In the genomic region with DNA sequence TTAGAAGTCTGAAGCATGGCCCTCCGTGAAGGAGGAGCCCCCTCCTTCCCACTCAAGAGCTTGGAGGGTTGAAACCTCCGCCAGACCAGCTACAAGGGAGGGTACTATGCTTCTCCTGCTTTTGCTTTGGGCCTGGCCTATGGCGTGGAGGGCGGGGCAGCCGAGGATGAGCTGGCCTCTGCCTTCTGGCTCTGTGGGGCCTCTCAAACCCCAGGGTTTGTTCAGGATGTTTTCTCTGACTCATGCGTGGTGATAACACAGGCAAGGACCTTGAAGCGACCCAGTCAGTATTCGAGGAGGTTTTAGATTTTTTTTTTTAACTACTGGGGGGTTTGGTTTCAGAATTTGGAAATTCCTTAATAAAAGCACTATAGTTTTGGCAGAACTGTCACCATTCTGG, we compare ENCODE assay signal across 10 mouse cellular contexts. TPM values are rescaled to one million over a fixed set of nuclear protein-coding genes. Genes with fewer than 3 reads are reported as not detected.
A peak's percentile ranks its signal among the peaks of the same experiment; 100 is the strongest.
DNase-seq lines count a peak whose midpoint lies in the region; ATAC-seq and TF ChIP-seq lines count a peak whose summit lies in the region.
"Had no signal": no experiment of that assay in that cellular context is flagged by ENCODE, and none has a peak within 500 bp of the region (broad histone marks: within the 10 kb centered on the region; RNA-seq: fewer than 3 reads in every experiment).

No protein-coding gene starts in this region.

- TF ChIP-seq EP300 in liver, postnatal 0 days (IDR thresholded peaks at IDR 0.05; ENCODE audit: low read depth), result peak; percentile 56; the same call in 1 of the 2 replicates

- peak; percentile 14 for ATAC-seq in Patski
- ATAC-seq in heart, embryonic 12.5 days (ENCODE audit: insufficient number of reproducible peaks, low FRiP score), result peak; percentile 86
- peak; percentile 74 for ATAC-seq in liver, postnatal 0 days

- in situ Hi-C loops in Patski (cut with MboI; ENCODE audit: low pct_unique_long_range_greater_than_20kb), result no loop called here

- POLR2A ChIA-PET in Patski (lab: Charles Lee), result no interaction called here

- WGBS in lung, adult 2 months, result 59% methylated on average over 8 of the region's 8 CpGs
- 24% methylated on average over 8 of the region's 8 CpGs for WGBS in heart, embryonic 12.5 days
- 28% methylated on average over 8 of the region's 8 CpGs for WGBS in liver, postnatal 0 days (ENCODE audit: insufficient replicate concordance)

- no peaks in the 10 kb centered on the region for H3K9me3 ChIP-seq in heart, embryonic 12.5 days (replicated peaks)
- H3K9me3 ChIP-seq in liver, postnatal 0 days (ENCODE audit: low read length), result no peaks in the 10 kb centered on the region
- H3K9me3 ChIP-seq: embryonic facial prominence, embryonic 13.5 days; midbrain, embryonic 10.5 days had no signal

- H3K9ac ChIP-seq in heart, embryonic 12.5 days, result no peak overlapping the region
- H3K9ac ChIP-seq in liver, postnatal 0 days (replicated peaks), result peak overlapping the region; percentile 2; the same call in 1 of the 2 replicates
- H3K9ac ChIP-seq: embryonic facial prominence, embryonic 13.5 days had no signal

- CTCF ChIA-PET in Patski (lab: Charles Lee), result interaction anchor here (0.7 kb wide), 1 partner anchor 41 kb away, joined by 3 read pairs; no protein-coding TSS in a partner anchor

- TF ChIP-seq CTCF in lung, adult 2 months (IDR thresholded peaks at IDR 0.05; ENCODE audit: insufficient read depth, low read length), result no peak
- no peak for TF ChIP-seq CTCF in Patski (IDR thresholded peaks at IDR 0.05)
- TF ChIP-seq CTCF in liver, postnatal 0 days (IDR thresholded peaks at IDR 0.05; ENCODE audit: low read depth), result no peak

- DNase-seq in lung, postnatal 4 days, result peak; percentile 34 to 48
- DNase-seq in lung, adult 2 months, result no peak
- DNase-seq in Patski (ENCODE audit: low read depth, low spot score), result no peak
- DNase-seq in liver, postnatal 0 days, result peak; percentile 77
- no peak for DNase-seq in thymus, postnatal 36 days
- DNase-seq in kidney, postnatal 10 days, result no peak
- DNase-seq in right cerebral cortex, postnatal 14 days, result no peak

- peak overlapping the region; percentile 54; the same call in 1 of the 2 replicates for H3K27ac ChIP-seq in heart, embryonic 12.5 days (ENCODE audit: poor library complexity, severe bottlenecking)
- peak overlapping the region; percentile 90 for H3K27ac ChIP-seq in liver, postnatal 0 days (ENCODE audit: low read depth)
- H3K27ac ChIP-seq: embryonic facial prominence, embryonic 13.5 days; midbrain, embryonic 10.5 days had no signal

- no peak for TF ChIP-seq POLR2A in lung, adult 2 months (IDR thresholded peaks at IDR 0.05; ENCODE audit: borderline replicate concordance, extremely low read depth, low read depth, low read length)

- no peak overlapping the region for H3K4me3 ChIP-seq in lung, adult 2 months (replicated peaks; ENCODE audit: extremely low read depth, low read depth, low read length)
- no peak overlapping the region for H3K4me3 ChIP-seq in heart, embryonic 12.5 days
- H3K4me3 ChIP-seq in liver, postnatal 0 days (ENCODE audit: low read depth, low read length), result no peak overlapping the region
- H3K4me3 ChIP-seq: embryonic facial prominence, embryonic 13.5 days; midbrain, embryonic 10.5 days had no signal

- no peak overlapping the region for H3K4me2 ChIP-seq in heart, embryonic 12.5 days
- H3K4me2 ChIP-seq in liver, postnatal 0 days (ENCODE audit: low read depth, low read length), result no peak overlapping the region
- H3K4me2 ChIP-seq: embryonic facial prominence, embryonic 13.5 days had no signal

- H3K36me3 ChIP-seq in heart, embryonic 12.5 days, result no peaks in the 10 kb centered on the region
- no peaks in the 10 kb centered on the region for H3K36me3 ChIP-seq in liver, postnatal 0 days (replicated peaks; ENCODE audit: insufficient read depth, low read length)
- H3K36me3 ChIP-seq: embryonic facial prominence, embryonic 13.5 days; midbrain, embryonic 10.5 days had no signal

- H3K27me3 ChIP-seq in Patski, result no peaks in the 10 kb centered on the region
- no peaks in the 10 kb centered on the region for H3K27me3 ChIP-seq in heart, embryonic 12.5 days (replicated peaks)
- no peaks in the 10 kb centered on the region for H3K27me3 ChIP-seq in liver, postnatal 0 days (ENCODE audit: insufficient read depth, low read length)
- H3K27me3 ChIP-seq: embryonic facial prominence, embryonic 13.5 days had no signal

- no peaks in the 10 kb centered on the region; the same call in 1 of the 2 replicates for H3K4me1 ChIP-seq in lung, adult 2 months (ENCODE audit: control insufficient read depth, insufficient read depth, low read length)
- H3K4me1 ChIP-seq in heart, embryonic 12.5 days (replicated peaks), result peaks cover 57% of the 10 kb centered on the region
- peaks cover 56% of the 10 kb centered on the region for H3K4me1 ChIP-seq in liver, postnatal 0 days (ENCODE audit: insufficient read depth)

RNA-seq across cellular contexts. Expression of gene Agfg1, which starts 4.7 kb away (rescaled TPM):
- 51.1 and 70.6 TPM in 2 replicates for polyA plus RNA-seq in lung, adult 2 months (2012; rRNA removed)
- polyA plus RNA-seq in Patski (2021), result 58.7 TPM
- polyA plus RNA-seq in heart, embryonic 12.5 days (2016; fragmentation: Nextera tagmentation; extraction: Ambion mirVana), result 46.4 and 47.0 TPM in 2 replicates
- polyA plus RNA-seq in liver, postnatal 0 days (2015; fragmentation: Nextera tagmentation; extraction: Ambion mirVana), result 12.2 and 14.2 TPM in 2 replicates

Comparison
In these comparisons a context has a peak if more than half of its experiments do, and no peak if none do; other contexts are left out.
1. DNase-seq: peak in lung, postnatal 4 days (2 of 2) and liver, postnatal 0 days (single experiment); none in lung, adult 2 months (single experiment), Patski (single experiment), thymus, postnatal 36 days (0 of 2), kidney, postnatal 10 days (single experiment) and right cerebral cortex, postnatal 14 days (single experiment).
2. ATAC-seq: peak in every context shown above with its lines; median percentile 86 in heart, embryonic 12.5 days; 74 in liver, postnatal 0 days; 14 in Patski.